Mouse (Mus musculus): ENCODE measurements around the gene Got1. TPM values are rescaled to one million over a fixed set of nuclear protein-coding genes. Genes with fewer than 3 reads are reported as not detected.

The Got1 gene
- polyA plus RNA-seq, 1 experiment from 2014 or later: 85.0 TPM

GRCm38 (mm10) chr19:43472331-43472730 lies 52.1 kb downstream of the Got1 start:
- H3K4me1 ChIP-seq (replicated peaks; ENCODE audit: control insufficient read depth, insufficient read depth, low read length): no peaks in the 10 kb centered on the region
- no peak for TF ChIP-seq CTCF (IDR thresholded peaks at IDR 0.05; ENCODE audit: low read depth)
- H3K4me2 ChIP-seq (replicated peaks; ENCODE audit: low read depth): no peak overlapping the region
- WGBS: 74% methylated on average over 8 of the region's 8 CpGs
- H3K9ac ChIP-seq (ENCODE audit: low read depth, low read length): no peak overlapping the region
- H3K36me3 ChIP-seq (ENCODE audit: control insufficient read depth, insufficient read depth): no peaks in the 10 kb centered on the region
- no peak overlapping the region for H3K4me3 ChIP-seq (ENCODE audit: low read depth, low read length)
- ATAC-seq: no peak
- no peaks in the 10 kb centered on the region for H3K9me3 ChIP-seq (ENCODE audit: control insufficient read depth)
- H3K27me3 ChIP-seq (replicated peaks; ENCODE audit: control insufficient read depth, insufficient read depth, low read length): no peaks in the 10 kb centered on the region
- no peak overlapping the region for H3K27ac ChIP-seq (ENCODE audit: low read depth, low read length)

- H3K9me3 ChIP-seq (ENCODE audit: control insufficient read depth): no peaks in the 10 kb centered on the region
- no peaks in the 10 kb centered on the region for H3K36me3 ChIP-seq (ENCODE audit: control insufficient read depth, insufficient read depth)
- H3K27ac ChIP-seq (ENCODE audit: low read depth, low read length): no peak overlapping the region
- WGBS: 68% methylated on average over 7 of the region's 7 CpGs
- no peak for TF ChIP-seq CTCF (IDR thresholded peaks at IDR 0.05; ENCODE audit: low read depth)
- H3K9ac ChIP-seq (ENCODE audit: low read depth, low read length): no peak overlapping the region
- ATAC-seq: no peak
- H3K27me3 ChIP-seq (replicated peaks; ENCODE audit: control insufficient read depth, insufficient read depth, low read length): no peaks in the 10 kb centered on the region
- H3K4me1 ChIP-seq (replicated peaks; ENCODE audit: control insufficient read depth, insufficient read depth, low read length): no peaks in the 10 kb centered on the region
- H3K4me3 ChIP-seq (ENCODE audit: low read depth, low read length): no peak overlapping the region
- no peak overlapping the region for H3K4me2 ChIP-seq (replicated peaks; ENCODE audit: low read depth)
These were observed 55.1 kb downstream of the Got1 start for GRCm38 (mm10) chr19:43469333-43469732.

- Histone ChIP-seq H3K9me3 (ENCODE audit: control insufficient read depth) (no peaks in the 10 kb centered on the region), H3K4me2 (replicated peaks; ENCODE audit: low read depth) (no peak overlapping the region), H3K36me3 (ENCODE audit: control insufficient read depth, insufficient read depth) (no peaks in the 10 kb centered on the region), H3K27me3 (replicated peaks; ENCODE audit: control insufficient read depth, insufficient read depth, low read length) (no peaks in the 10 kb centered on the region), H3K9ac (ENCODE audit: low read depth, low read length) (no peak overlapping the region), H3K27ac (ENCODE audit: low read depth, low read length) (no peak overlapping the region), H3K4me1 (replicated peaks; ENCODE audit: control insufficient read depth, insufficient read depth, low read length) (no peaks in the 10 kb centered on the region), H3K4me3 (ENCODE audit: low read depth, low read length) (no peak overlapping the region)
- ATAC-seq: no peak
- WGBS: 86% methylated on average over 12 of the region's 12 CpGs
- TF ChIP-seq CTCF (IDR thresholded peaks at IDR 0.05; ENCODE audit: low read depth): no peak
These were observed 56.3 kb downstream of the Got1 start for GRCm38 (mm10) chr19:43467927-43468685.

GRCm38 (mm10) chr19:43465601-43466255 lies 58.7 kb downstream of the Got1 start:
- no peaks in the 10 kb centered on the region for H3K9me3 ChIP-seq (ENCODE audit: control insufficient read depth)
- H3K9ac ChIP-seq (ENCODE audit: low read depth, low read length): no peak overlapping the region
- no peaks in the 10 kb centered on the region for H3K4me1 ChIP-seq (replicated peaks; ENCODE audit: control insufficient read depth, insufficient read depth, low read length)
- no peak overlapping the region for H3K27ac ChIP-seq (ENCODE audit: low read depth, low read length)
- H3K36me3 ChIP-seq (ENCODE audit: control insufficient read depth, insufficient read depth): no peaks in the 10 kb centered on the region
- no peaks in the 10 kb centered on the region for H3K27me3 ChIP-seq (replicated peaks; ENCODE audit: control insufficient read depth, insufficient read depth, low read length)
- no peak for ATAC-seq
- H3K4me2 ChIP-seq (replicated peaks; ENCODE audit: low read depth): no peak overlapping the region
- TF ChIP-seq CTCF (IDR thresholded peaks at IDR 0.05; ENCODE audit: low read depth): no peak
- H3K4me3 ChIP-seq (ENCODE audit: low read depth, low read length): no peak overlapping the region
- 91% methylated on average over 14 of the region's 14 CpGs for WGBS

GRCm38 (mm10) chr19:43465076-43465475 lies 59.3 kb downstream of the Got1 start:
- no peak for TF ChIP-seq CTCF (IDR thresholded peaks at IDR 0.05; ENCODE audit: low read depth)
- Histone ChIP-seq H3K27me3 (replicated peaks; ENCODE audit: control insufficient read depth, insufficient read depth, low read length) (no peaks in the 10 kb centered on the region), H3K36me3 (ENCODE audit: control insufficient read depth, insufficient read depth) (no peaks in the 10 kb centered on the region), H3K9me3 (ENCODE audit: control insufficient read depth) (no peaks in the 10 kb centered on the region), H3K4me1 (replicated peaks; ENCODE audit: control insufficient read depth, insufficient read depth, low read length) (no peaks in the 10 kb centered on the region), H3K4me2 (replicated peaks; ENCODE audit: low read depth) (no peak overlapping the region), H3K27ac (ENCODE audit: low read depth, low read length) (no peak overlapping the region), H3K4me3 (ENCODE audit: low read depth, low read length) (no peak overlapping the region), H3K9ac (ENCODE audit: low read depth, low read length) (no peak overlapping the region)
- no peak for ATAC-seq
- 95% methylated on average over 11 of the region's 11 CpGs for WGBS

GRCm38 (mm10) chr19:43464294-43464687 lies 60.1 kb downstream of the Got1 start:
- Histone ChIP-seq H3K4me3 (ENCODE audit: low read depth, low read length) (no peak overlapping the region), H3K4me2 (replicated peaks; ENCODE audit: low read depth) (no peak overlapping the region), H3K9ac (ENCODE audit: low read depth, low read length) (no peak overlapping the region), H3K4me1 (replicated peaks; ENCODE audit: control insufficient read depth, insufficient read depth, low read length) (no peaks in the 10 kb centered on the region), H3K27ac (ENCODE audit: low read depth, low read length) (no peak overlapping the region), H3K36me3 (ENCODE audit: control insufficient read depth, insufficient read depth) (no peaks in the 10 kb centered on the region), H3K9me3 (ENCODE audit: control insufficient read depth) (no peaks in the 10 kb centered on the region), H3K27me3 (replicated peaks; ENCODE audit: control insufficient read depth, insufficient read depth, low read length) (no peaks in the 10 kb centered on the region)
- ATAC-seq: peak; percentile 81
- WGBS: 54% methylated on average over 3 of the region's 3 CpGs
- TF ChIP-seq CTCF (IDR thresholded peaks at IDR 0.05; ENCODE audit: low read depth): no peak

Data from intestine, postnatal 0 days (tissue).